Mouse (Mus musculus) CH12.LX (cell line): Measurements from ENCODE around the gene Ccdc148.

Experiments used
- CHD2 ChIP-seq: IDR thresholded peaks from 2 replicates; pipeline ENCODE4 v1.6.1; 2011; ENCODE audit warnings: low read length, improper control_type of control experiment
- CTCF ChIP-seq, 2 experiments: IDR thresholded peaks in 1 of 2; conservative IDR thresholded peaks in 1 of 2; 2 replicates each; pipeline ENCODE4 v1.5.1; 2011 to 2012; ENCODE audit warnings: low read depth in 2 of 2, low read length in 2 of 2, improper control_type of control experiment in 1 of 2, inconsistent platforms in 1 of 2, mild to moderate bottlenecking in 1 of 2, moderate library complexity in 1 of 2
- ELF1 ChIP-seq: IDR thresholded peaks from 2 replicates; pipeline ENCODE4 v1.6.1; 2014; ENCODE audit warnings: low read depth, mild to moderate bottlenecking, inconsistent platforms, low read length, improper control_type of control experiment
- HCFC1 ChIP-seq: IDR thresholded peaks from 2 replicates; pipeline ENCODE4 v1.6.1; 2012; ENCODE audit warnings: low read depth, mild to moderate bottlenecking, inconsistent platforms, low read length, improper control_type of control experiment
- MAFK ChIP-seq: IDR thresholded peaks from 2 replicates; pipeline ENCODE4 v1.6.1; 2011; ENCODE audit warnings: low read length, improper control_type of control experiment; ENCODE audit not compliant: insufficient replicate concordance
- NELFE ChIP-seq: IDR thresholded peaks from 2 replicates; pipeline ENCODE4 v1.6.1; 2011; ENCODE audit warnings: low read depth, low read length, improper control_type of control experiment
- POLR2A ChIP-seq: IDR thresholded peaks from 2 replicates; pipeline ENCODE4 v1.6.1; 2011; ENCODE audit warnings: low read depth, mild to moderate bottlenecking, improper control_type of control experiment, low read length
- TBP ChIP-seq: conservative IDR thresholded peaks from 2 replicates; pipeline ENCODE4 v1.6.1; 2011; ENCODE audit warnings: low read depth, low read length, improper control_type of control experiment
- TCF12 ChIP-seq: IDR thresholded peaks from 2 replicates; pipeline ENCODE4 v1.6.1; 2014; ENCODE audit warnings: low read depth, mild to moderate bottlenecking, inconsistent platforms, low read length, improper control_type of control experiment
- UBTF ChIP-seq: IDR thresholded peaks from 2 replicates; pipeline ENCODE4 v1.6.1; 2012; ENCODE audit warnings: low read depth, mild to moderate bottlenecking, inconsistent platforms, low read length, improper control_type of control experiment, moderate library complexity
- USF2 ChIP-seq: conservative IDR thresholded peaks from 2 replicates; pipeline ENCODE4 v1.6.1; 2011; ENCODE audit warnings: low read depth, low read length, improper control_type of control experiment
- ZNF384 ChIP-seq: IDR thresholded peaks from 2 replicates; pipeline ENCODE4 v1.6.1; 2012; ENCODE audit warnings: low read depth, low read length, improper control_type of control experiment, inconsistent platforms

DNA sequence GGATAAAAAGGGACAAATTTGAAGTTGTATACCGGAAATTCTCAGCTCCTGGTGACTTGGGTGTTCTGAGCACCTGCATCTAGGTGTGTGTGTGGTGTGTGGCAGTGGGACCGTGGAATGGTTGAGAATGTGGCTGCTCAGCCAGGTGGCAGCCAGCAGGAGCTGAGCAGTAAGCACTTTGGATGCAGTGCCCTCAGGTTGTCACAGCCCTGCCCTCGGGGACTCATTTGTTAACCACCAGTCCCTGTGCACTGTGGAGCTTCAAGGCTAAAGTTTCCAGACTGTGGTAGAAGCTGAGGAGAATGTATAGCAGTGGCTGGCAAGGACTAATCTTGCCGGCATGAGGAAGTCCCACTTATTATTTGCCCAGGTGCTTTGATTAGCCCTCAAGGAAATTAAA, 7.3 kb upstream of the Ccdc148 start:
- no peak for TF ChIP-seq USF2
- TF ChIP-seq ZNF384, result no peak
- no peak for TF ChIP-seq CTCF (conservative IDR thresholded peaks at IDR 0.05 in 1 of 2, IDR thresholded peaks at IDR 0.05 in 1 of 2; ENCODE audit: low read depth in 2 of 2, low read length in 2 of 2)
- TF ChIP-seq POLR2A, result no peak
- no peak for TF ChIP-seq TBP
- TF ChIP-seq NELFE, result no peak
- no peak for TF ChIP-seq ELF1
- TF ChIP-seq CHD2, result no peak
- TF ChIP-seq TCF12, result no peak
- no peak for TF ChIP-seq MAFK
- no peak for TF ChIP-seq HCFC1
- TF ChIP-seq UBTF, result no peak
